Mouse (Mus musculus) liver, postnatal 0 days (tissue): ENCODE results near the gene Tax1bp1. TPM values are rescaled to one million over a fixed set of nuclear protein-coding genes. Genes with fewer than 3 reads are reported as not detected.

Experiments
- ATAC-seq: fragments of 200-750 bp; cut with Nextera tagmentation; 2 replicates; pipeline ENCODE4 v1.8.0; 2017; ENCODE audit warnings: mild to moderate bottlenecking, moderate library complexity
- DNase-seq: peaks from one replicate; pipeline ENCODE4 v3.0.0-alpha.2; 2016
- H3K27ac ChIP-seq: fragments of 300-500 bp; sonication (generic); 2 replicates; pipeline ENCODE4 v1.5.1; 2014; ENCODE audit warnings: antibody characterized with exemption, moderate library complexity, mild to moderate bottlenecking, low read depth
- H3K27me3 ChIP-seq: fragments of 300-500 bp; sonication (generic); 2 replicates; pipeline ENCODE4 v1.6.1; 2014; ENCODE audit warnings: low read length, control low read depth, mixed read lengths; ENCODE audit not compliant: insufficient read depth
- H3K36me3 ChIP-seq: fragments of 300-500 bp; sonication (generic); replicated peaks from 2 replicates; pipeline ENCODE4 v1.6.1; 2014; ENCODE audit warnings: mild to moderate bottlenecking, control low read depth, low read length, moderate library complexity, mixed read lengths; ENCODE audit not compliant: insufficient read depth
- H3K4me1 ChIP-seq: fragments of 300-500 bp; sonication (generic); 2 replicates; pipeline ENCODE4 v1.6.1; 2014; ENCODE audit warnings: antibody characterized with exemption, mild to moderate bottlenecking, control low read depth; ENCODE audit not compliant: insufficient read depth
- H3K4me2 ChIP-seq: fragments of 300-500 bp; sonication (generic); 2 replicates; pipeline ENCODE4 v1.6.1; 2014; ENCODE audit warnings: low read depth, mild to moderate bottlenecking, low read length, moderate library complexity, mixed read lengths
- H3K4me3 ChIP-seq: fragments of 300-500 bp; sonication (generic); 2 replicates; pipeline ENCODE4 v1.5.1; 2014; ENCODE audit warnings: low read depth, low read length
- H3K9ac ChIP-seq: fragments of 300-500 bp; sonication (generic); replicated peaks from 2 replicates; pipeline ENCODE4 v1.6.1; 2014; ENCODE audit warnings: mild to moderate bottlenecking, moderate library complexity
- H3K9me3 ChIP-seq: fragments of 300-500 bp; sonication (generic); 2 replicates; pipeline ENCODE4 v1.6.1; 2016; ENCODE audit warnings: mild to moderate bottlenecking, control low read depth, low read length, mixed read lengths
- CTCF ChIP-seq: sonication (generic); IDR thresholded peaks from 2 replicates; pipeline ENCODE4 v1.5.1; 2016; ENCODE audit warnings: antibody characterized with exemption, low read depth
- EP300 ChIP-seq: IDR thresholded peaks from 2 replicates; pipeline ENCODE4 v1.6.1; 2016; ENCODE audit warnings: antibody characterized with exemption, low read depth, mild to moderate bottlenecking
- WGBS: fragments of 180-500 bp; shearing (Covaris S2); extraction: QIAGEN DNeasy Blood & Tissue Kit; methylation state at CpG from one replicate; pipeline ENCODE4 v1.1.7; 2014; ENCODE audit not compliant: insufficient replicate concordance; 5-methylcytosine and 5-hydroxymethylcytosine counted together
- polyA plus RNA-seq: library from polyadenylated mRNA; unstranded; fragments of >200 nt; fragmentation: Nextera tagmentation; extraction: Ambion mirVana; gene quantifications from 2 replicates; pipeline ENCODE4 v1.2.1, GENCODE M21; 2015

The Tax1bp1 gene
- polyA plus RNA-seq, 1 experiment from 2014 or later: 117 TPM

DNA sequence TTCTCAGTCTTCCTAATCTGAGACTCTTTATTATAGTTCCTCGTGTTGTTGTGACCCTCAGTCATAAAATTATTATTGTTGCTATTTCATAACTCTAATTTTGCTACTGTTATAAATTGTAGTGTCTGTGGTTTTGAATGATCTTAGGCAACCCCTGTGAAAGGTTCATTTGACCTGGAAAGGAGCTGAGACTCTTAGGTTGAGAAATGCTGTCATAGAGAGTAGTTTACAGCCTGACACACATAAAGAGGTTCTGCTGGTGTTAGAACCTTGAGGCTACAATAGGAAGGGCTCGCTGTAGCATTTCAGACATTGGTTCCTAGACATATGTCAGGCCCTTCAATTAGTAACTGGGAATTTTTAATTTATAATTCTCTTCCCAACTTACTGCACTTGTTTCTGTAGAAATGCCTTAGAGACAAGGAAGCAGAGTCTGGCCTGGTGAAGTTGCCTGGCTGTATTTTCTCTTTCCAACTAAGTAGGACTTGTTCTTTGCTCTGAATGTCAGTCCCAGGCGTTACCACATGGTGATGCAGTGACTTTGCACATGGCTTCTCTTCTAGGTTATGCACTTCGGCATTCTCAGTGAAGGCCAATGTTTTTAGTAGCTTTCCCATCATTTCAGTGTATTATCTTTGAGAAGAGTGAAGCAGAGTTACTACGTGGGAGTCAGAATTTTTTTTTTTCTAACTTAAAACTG, 4.1 kb downstream of the Tax1bp1 start:
- DNase-seq: no peak
- H3K4me3 ChIP-seq: no peak overlapping the region
- ATAC-seq: no peak
- H3K27ac ChIP-seq: no peak overlapping the region
- 64% methylated on average over 5 of the region's 5 CpGs for WGBS
- H3K9me3 ChIP-seq: no peaks in the 10 kb centered on the region
- H3K4me1 ChIP-seq: peaks cover 10% of the 10 kb centered on the region
- TF ChIP-seq CTCF (no peak; the same call in 1 of the 2 replicates), EP300 (no peak)
- peaks cover 6% of the 10 kb centered on the region; the same call in 1 of the 2 replicates for H3K36me3 ChIP-seq
- no peak overlapping the region for H3K4me2 ChIP-seq
- H3K9ac ChIP-seq: no peak overlapping the region
- H3K27me3 ChIP-seq: no peaks in the 10 kb centered on the region

DNA sequence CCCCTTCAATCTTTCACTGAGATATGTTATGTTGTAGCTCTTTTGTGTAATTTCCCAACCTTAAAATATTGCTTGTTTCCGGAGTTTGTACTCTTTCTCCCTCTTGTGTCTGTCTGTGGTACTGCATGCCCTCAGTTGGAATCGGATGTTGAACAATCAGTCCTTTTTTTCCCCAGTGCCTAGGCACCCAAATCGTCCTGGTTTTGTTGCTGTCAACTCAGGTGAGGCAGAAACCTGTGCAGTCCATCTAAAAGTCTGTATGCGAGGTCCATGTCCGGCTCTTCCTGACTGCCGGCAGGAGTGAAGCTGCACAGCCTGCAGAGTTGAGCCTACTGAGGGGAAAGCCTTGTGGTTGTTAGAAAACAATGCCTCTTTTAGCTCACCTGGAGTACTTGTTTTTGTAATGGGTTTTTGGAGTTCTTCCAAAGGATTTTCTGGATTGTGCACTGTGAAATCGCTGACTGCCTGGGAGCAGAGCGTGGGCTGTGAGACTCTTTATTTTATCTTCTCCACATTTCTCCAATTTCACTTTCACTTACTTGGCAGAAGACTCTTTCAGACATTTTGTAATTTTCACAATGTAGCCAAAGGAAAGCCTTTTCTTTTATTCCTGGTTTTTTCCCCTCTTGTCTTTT, 11.4 kb downstream of the Tax1bp1 start:
- DNase-seq (peak; percentile 70), ATAC-seq (0 out of 2 replicates have a peak, but pooled peaks have one; percentile 13)
- WGBS: 55% methylated on average over 8 of the region's 8 CpGs
- H3K27me3 ChIP-seq: no peaks in the 10 kb centered on the region
- H3K36me3 ChIP-seq: peaks cover 50% of the 10 kb centered on the region
- no peak overlapping the region for H3K4me3 ChIP-seq
- H3K9ac ChIP-seq: no peak overlapping the region
- H3K27ac ChIP-seq: no peak overlapping the region
- H3K4me2 ChIP-seq: no peak overlapping the region
- TF ChIP-seq EP300 (no peak), CTCF (peak; percentile 96)
- H3K4me1 ChIP-seq: no peaks in the 10 kb centered on the region
- no peaks in the 10 kb centered on the region for H3K9me3 ChIP-seq

DNA sequence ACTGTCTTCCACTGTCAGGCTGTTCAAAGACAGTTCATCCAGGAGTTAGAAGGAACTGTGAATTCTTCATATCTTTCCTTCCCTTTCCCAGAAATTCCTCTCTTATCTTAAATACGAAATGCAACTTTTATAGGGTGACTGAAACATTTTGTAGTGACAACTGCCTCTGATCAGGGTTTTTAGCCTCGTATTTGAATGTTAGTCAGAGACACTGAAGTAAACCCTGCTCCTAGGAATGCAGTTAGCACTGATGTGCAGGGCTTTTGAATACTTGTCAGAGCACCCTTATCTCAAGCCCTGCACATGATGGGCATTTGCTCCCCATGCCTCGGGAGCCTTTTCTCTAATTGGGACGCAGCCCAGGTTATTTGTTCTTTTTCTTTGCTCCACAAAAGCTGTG, 16.8 kb downstream of the Tax1bp1 start:
- no peaks in the 10 kb centered on the region for H3K4me1 ChIP-seq
- no peak overlapping the region for H3K9ac ChIP-seq
- WGBS: 75% methylated on average over 4 of the region's 4 CpGs
- no peak overlapping the region for H3K4me3 ChIP-seq
- no peak overlapping the region for H3K4me2 ChIP-seq
- no peak for TF ChIP-seq CTCF
- TF ChIP-seq EP300: no peak
- H3K36me3 ChIP-seq: peaks cover 61% of the 10 kb centered on the region
- no peaks in the 10 kb centered on the region for H3K9me3 ChIP-seq
- DNase-seq (no peak), ATAC-seq (no peak)
- H3K27me3 ChIP-seq: no peaks in the 10 kb centered on the region
- no peak overlapping the region for H3K27ac ChIP-seq

- Histone ChIP-seq H3K4me3 (no peak overlapping the region), H3K4me2 (no peak overlapping the region), H3K27ac (no peak overlapping the region), H3K36me3 (peaks cover 62% of the 10 kb centered on the region), H3K9ac (no peak overlapping the region), H3K9me3 (no peaks in the 10 kb centered on the region), H3K4me1 (no peaks in the 10 kb centered on the region), H3K27me3 (no peaks in the 10 kb centered on the region)
- WGBS: 73% methylated on average over 2 of the region's 2 CpGs
- ATAC-seq (no peak), DNase-seq (no peak)
- TF ChIP-seq EP300: no peak
- TF ChIP-seq CTCF: no peak
Observed at GRCm38 (mm10) chr6:52734630-52735029, 21.1 kb downstream of the Tax1bp1 start.

DNA sequence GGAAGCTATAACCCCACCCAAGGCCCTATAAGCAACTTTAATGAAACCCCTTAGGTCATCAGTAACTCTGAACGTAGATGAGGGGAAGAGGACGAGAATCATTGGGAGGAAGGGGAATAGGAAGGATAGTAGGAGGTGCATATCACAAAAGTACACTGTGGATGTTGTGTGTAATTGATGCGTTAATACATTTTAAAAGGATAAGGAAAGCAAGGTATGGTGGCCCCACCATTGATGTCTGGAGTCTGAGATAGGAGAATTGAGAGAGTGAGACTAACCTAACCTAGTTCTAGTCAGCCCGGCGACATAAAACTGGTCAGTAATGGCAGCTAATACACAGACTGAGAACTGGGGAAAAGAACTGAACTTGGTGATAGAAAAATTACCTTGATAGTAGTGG, 39.3 kb downstream of the Tax1bp1 start:
- Histone ChIP-seq H3K36me3 (peaks cover 58% of the 10 kb centered on the region), H3K9ac (no peak overlapping the region), H3K4me2 (no peak overlapping the region), H3K4me1 (no peaks in the 10 kb centered on the region), H3K4me3 (no peak overlapping the region), H3K27ac (no peak overlapping the region), H3K27me3 (no peaks in the 10 kb centered on the region), H3K9me3 (no peaks in the 10 kb centered on the region)
- ATAC-seq: no peak
- no peak for DNase-seq
- WGBS: 85% methylated on average over 5 of the region's 5 CpGs
- TF ChIP-seq CTCF: no peak
- no peak for TF ChIP-seq EP300

DNA sequence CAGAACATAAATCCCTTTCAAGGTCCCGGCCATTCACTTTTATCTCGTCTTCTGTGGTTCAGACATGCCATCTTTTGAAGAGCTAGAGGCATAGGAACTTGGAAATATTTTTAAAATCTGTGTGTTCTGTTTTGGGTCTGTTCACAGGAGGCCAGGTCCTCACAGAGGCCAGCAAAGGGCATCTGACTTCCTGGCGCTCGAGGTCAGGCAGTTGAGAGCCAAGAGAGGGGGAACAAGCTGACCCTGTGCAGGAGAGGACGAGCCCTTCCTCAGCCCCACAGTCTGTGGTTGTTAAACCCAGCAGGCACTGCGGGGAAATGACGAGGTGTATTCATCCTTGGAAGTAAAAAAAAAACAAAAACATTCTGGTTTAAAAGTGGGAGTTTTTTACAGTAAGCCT, 51.7 kb downstream of the Tax1bp1 start:
- TF ChIP-seq EP300 (no peak), CTCF (no peak)

DNA sequence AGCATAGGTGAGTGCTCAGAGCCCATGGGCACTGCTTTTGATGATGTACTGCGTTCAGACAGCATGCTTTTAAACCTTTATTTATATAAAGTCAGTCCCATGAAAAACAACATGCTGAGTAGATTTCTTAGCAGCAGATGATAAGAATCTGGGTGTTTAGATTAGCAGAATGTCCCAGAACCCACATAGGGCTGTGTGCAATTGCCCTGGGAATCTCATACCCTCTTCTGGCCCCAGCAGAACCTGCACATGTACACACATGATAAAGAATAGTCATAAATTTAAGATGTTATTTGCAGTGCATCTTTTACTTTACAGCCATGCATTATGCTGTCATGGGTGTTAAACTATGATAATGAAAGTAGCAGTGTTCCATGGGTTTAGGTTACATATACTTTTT, 57.3 kb downstream of the Tax1bp1 start:
- Histone ChIP-seq H3K4me1 (no peaks in the 10 kb centered on the region), H3K4me3 (no peak overlapping the region), H3K4me2 (no peak overlapping the region), H3K9me3 (no peaks in the 10 kb centered on the region), H3K9ac (no peak overlapping the region), H3K27me3 (no peaks in the 10 kb centered on the region), H3K27ac (no peak overlapping the region), H3K36me3 (peaks cover 45% of the 10 kb centered on the region)
- no peak for ATAC-seq
- TF ChIP-seq CTCF: no peak
- no peak for TF ChIP-seq EP300
- WGBS: 94% methylated on average over 1 of the region's 1 CpGs
- DNase-seq: no peak

More for the DNA sequence above, 51.7 kb downstream of the Tax1bp1 start:
- H3K27me3 ChIP-seq: no peaks in the 10 kb centered on the region
- no peak overlapping the region for H3K27ac ChIP-seq
- peaks cover 65% of the 10 kb centered on the region for H3K36me3 ChIP-seq
- DNase-seq (no peak), ATAC-seq (no peak)
- no peak overlapping the region for H3K9ac ChIP-seq
- H3K4me1 ChIP-seq: no peaks in the 10 kb centered on the region
- no peak overlapping the region for H3K4me2 ChIP-seq
- no peak overlapping the region for H3K4me3 ChIP-seq
- WGBS: 62% methylated on average over 7 of the region's 7 CpGs
- no peaks in the 10 kb centered on the region for H3K9me3 ChIP-seq
